Mouse (Mus musculus): ENCODE data around the gene Esf1. TPM values are rescaled to one million over a fixed set of nuclear protein-coding genes. Genes with fewer than 3 reads are reported as not detected.

The Esf1 gene
- 27.4 TPM for total RNA-seq (2023)

GRCm38 (mm10) chr2:140170127-140170802, at the start of gene Esf1, which contains the start of gene Ndufaf5:
Esf1 (minus strand) TSS chr2:140170564.
Ndufaf5 (plus strand) TSS chr2:140170649.

GRCm38 (mm10) chr2:140151743-140152142, 18.6 kb downstream of the Esf1 start, which contains the start of gene Gm17374:
Gm17374 (plus strand) TSS chr2:140152043.

Other genes starting within 250 kb of the Esf1 start
- 32.3 TPM for gene Tasp1, start 103.8 kb downstream of the Esf1 start, total RNA-seq (2023)
- not detected for gene Gm17374, start 18.5 kb downstream of the Esf1 start, total RNA-seq (2023)
- 20.2 TPM for gene Ndufaf5, start 85 bp upstream of the Esf1 start, total RNA-seq (2023)
- not detected for gene Sel1l2, start 219.1 kb upstream of the Esf1 start, total RNA-seq (2023)
- gene Macrod2, start 224.7 kb upstream of the Esf1 start, total RNA-seq (2023), result 0.80 TPM

Data from CD4-positive naive resting alpha-beta T cell, adult 57 days (primary cell).